Mouse (Mus musculus) left cerebral cortex, adult 11 months (tissue): Measurements from ENCODE around the gene Gpr33.

Experiments used
- DNase-seq: peaks from one replicate; pipeline ENCODE4 v3.0.0; 2022; ENCODE audit warnings: low spot score

Gene Gpr33

GRCm38 (mm10) chr12:51985163-51985748, 42.6 kb downstream of the Gpr33 start:
- no peak for DNase-seq

GRCm38 (mm10) chr12:51983625-51984024, 44.2 kb downstream of the Gpr33 start:
- DNase-seq = no peak

- DNase-seq = no peak
These were observed 51.3 kb downstream of the Gpr33 start for GRCm38 (mm10) chr12:51976531-51976930.

GRCm38 (mm10) chr12:51974381-51974780, 53.5 kb downstream of the Gpr33 start:
- DNase-seq = no peak
